Mouse (Mus musculus): Measurements from ENCODE around the gene Dock6.

- TF ChIP-seq CTCF (IDR thresholded peaks at IDR 0.05): no peak
- TF ChIP-seq EP300 (IDR thresholded peaks at IDR 0.05): no peak
Observed at GRCm38 (mm10) chr9:21841340-21841739, 11.1 kb downstream of the Dock6 start.
